Mouse (Mus musculus) cerebellum, adult (tissue): ENCODE data around the gene Cramp1l.

Source experiments
- ATAC-seq: cut with Nextera tagmentation; 2 replicates; pipeline ENCODE4 v1.9.2; 2017; ENCODE audit warnings: mild to moderate bottlenecking, moderate library complexity, mixed read lengths; ENCODE audit not compliant: insufficient number of reproducible peaks, low FRiP score, low TSS enrichment

The Cramp1l gene

GRCm38 (mm10) chr17:25015655-25016291 lies at the start of gene Cramp1l, which contains the start of gene Ift140:
TSS of gene Cramp1l (minus strand) at chr17:25015788.
TSS of gene Ift140 (plus strand) at chr17:25016085.
- peak; percentile 97 for ATAC-seq

GRCm38 (mm10) chr17:25065189-25065588 lies 49.6 kb upstream of the Cramp1l start:
- no peak for ATAC-seq

GRCm38 (mm10) chr17:25064351-25064750 lies 48.8 kb upstream of the Cramp1l start:
- ATAC-seq = no peak

DNA sequence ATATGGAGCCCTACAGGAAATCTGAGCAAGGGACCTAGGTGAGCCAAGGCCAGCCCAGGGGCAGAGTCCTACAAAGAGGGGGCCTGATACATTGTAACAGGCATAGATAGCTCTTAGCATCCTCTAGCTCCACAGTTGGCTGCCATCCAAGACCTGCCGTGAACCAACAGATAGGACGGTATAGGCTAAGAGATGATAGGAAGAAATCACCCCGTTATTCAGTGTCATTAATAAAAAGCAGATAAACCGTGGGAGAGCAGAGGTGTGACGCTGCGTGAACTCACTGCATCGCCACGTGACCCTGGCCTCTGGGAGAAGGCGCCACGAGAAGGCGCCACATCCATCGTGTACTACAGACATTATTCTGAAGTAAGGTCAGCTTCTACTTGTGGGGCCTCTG lies 48.3 kb upstream of the Cramp1l start:
- no peak for ATAC-seq

DNA sequence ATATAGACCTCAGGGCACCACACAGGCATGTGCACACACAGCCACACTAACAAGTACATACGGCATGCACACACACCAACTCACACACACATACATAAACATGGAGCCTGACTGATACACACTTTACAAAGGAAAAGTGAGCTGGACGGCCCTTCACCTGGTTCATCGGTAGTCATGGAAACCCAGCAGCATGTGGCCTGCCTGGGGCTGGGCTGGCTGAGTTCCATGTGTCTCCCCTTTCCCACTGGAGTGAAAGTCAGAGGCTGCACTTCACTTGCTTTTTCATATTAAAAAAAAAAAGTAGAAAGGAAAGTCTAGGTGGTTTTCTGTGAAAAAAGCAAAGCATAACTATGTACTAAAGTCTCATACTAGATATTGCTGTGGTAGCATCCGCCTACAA lies 47.7 kb upstream of the Cramp1l start:
- ATAC-seq = no peak

DNA sequence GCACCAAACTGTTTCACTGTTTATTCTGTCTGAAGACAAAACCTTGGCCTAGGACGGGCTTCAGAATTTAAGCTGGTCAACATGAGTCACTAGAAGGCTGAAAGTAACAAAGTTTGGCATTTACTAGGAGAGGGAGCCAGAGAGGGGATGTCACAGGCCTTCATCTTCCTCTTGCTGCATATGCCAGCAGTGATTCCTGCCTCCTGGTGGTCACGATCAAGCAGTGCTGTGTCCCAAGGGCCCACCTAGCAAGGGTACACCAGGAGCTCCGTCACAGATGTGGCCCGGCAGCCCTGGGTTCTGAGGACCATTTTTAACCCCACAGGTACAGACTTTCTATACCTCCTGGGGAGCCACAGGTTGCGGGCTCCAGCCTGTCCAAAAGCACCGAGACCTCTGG lies 41.5 kb upstream of the Cramp1l start:
- ATAC-seq = no peak

- no peak for ATAC-seq
Measured at GRCm38 (mm10) chr17:25053274-25053673, 37.7 kb upstream of the Cramp1l start.

DNA sequence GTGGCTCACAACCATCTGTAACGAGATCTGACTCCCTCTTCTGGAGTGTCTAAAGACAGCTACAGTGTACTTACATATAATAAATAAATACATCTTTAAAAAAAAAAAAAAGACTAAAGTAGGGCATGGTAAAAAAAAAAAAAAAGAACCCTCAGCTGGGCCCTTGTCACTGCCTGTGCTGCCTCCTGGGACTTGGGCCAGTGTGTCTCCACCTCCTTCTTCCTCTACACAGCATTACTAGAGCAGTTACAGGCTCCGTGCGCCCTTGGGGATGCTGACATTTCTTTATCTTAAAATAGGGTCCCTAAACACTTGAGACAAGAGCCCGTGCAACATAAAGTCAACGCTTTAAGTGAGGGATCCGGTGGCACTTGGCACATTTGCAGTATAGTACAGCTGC lies 31.6 kb upstream of the Cramp1l start:
- ATAC-seq = no peak

DNA sequence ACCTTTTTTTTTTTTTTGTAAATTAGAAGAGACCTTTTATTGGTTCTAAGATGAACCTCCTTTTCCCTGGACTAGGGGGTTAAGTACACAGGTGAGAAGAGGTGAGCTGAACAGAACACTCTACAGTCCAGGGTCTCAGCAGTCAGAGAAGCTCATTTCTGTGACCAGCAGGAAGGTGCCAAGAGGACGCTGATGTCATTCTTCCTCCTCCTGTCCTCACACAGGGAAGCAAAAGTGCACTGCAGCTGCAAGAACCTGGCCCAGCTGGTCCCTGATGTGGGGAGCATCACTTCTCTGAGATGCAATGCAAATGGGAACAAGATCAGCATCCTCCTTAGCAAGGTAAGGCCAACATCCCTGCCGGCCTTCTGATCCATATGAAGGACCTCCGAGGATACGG lies 29.7 kb upstream of the Cramp1l start:
- no peak for ATAC-seq

GRCm38 (mm10) chr17:25044879-25045278 lies 29.3 kb upstream of the Cramp1l start:
- ATAC-seq = no peak

DNA sequence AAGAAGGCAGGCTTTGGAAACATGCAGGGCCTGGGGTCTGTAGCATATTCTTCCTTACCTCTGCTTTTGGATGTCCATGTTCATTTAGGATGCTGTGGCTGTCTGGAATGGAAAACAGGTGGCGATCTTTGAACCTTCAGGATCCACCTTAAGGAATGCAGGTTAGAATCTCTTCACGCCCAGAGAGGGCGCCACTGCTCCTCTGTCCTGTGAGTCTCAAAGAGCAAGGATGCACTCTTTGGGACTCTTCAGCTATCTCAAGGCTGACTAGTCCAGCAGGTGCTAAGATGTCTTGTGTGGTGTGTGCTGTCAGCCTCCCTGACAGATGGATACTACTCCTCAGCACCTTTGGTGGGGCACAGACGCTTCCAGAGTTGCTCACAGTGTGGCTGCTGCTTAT lies 20.6 kb upstream of the Cramp1l start:
- ATAC-seq = no peak

DNA sequence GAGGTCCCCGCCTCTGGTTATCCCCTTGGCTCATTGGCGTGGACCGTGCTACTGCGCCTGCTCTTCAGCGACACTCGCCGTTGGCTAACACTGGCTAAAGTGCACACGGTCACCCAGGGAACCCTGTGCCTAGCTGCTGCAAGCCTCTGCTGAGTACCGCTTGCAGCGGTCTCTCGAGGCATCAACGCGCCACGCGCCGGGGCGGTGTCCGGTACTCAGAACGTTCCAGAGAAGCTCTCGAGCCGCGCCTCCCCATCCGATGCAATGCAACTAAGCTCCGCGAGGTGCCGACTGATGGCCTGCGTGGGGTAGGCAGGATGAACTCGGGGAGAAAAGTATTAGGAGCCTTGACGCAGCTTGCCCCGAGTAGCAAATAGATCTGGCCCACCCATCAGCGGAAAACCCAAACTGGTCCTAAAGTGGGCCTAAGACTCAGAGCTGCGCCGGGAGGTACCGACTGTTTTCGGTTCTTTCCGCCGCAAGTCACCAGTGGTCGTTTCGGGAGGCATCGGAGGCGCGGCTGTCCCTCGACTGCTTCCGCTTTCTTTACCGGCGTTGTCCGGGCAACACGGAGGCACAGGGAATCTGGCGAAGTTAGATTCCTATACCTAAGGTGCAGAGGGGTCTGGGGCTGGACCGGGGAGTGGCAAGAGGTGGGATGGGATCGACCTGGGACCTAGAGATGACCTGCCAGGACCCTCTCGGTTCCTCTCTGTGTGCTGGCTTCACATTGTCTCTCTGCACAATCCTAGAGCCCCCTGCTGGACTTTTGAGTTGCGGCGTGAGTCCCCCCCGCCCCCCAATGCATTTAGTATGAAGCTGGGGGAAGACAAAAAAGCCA lies 924 bp upstream of the Cramp1l start:
- peak; percentile 71; the same call in 1 of the 2 replicates for ATAC-seq

DNA sequence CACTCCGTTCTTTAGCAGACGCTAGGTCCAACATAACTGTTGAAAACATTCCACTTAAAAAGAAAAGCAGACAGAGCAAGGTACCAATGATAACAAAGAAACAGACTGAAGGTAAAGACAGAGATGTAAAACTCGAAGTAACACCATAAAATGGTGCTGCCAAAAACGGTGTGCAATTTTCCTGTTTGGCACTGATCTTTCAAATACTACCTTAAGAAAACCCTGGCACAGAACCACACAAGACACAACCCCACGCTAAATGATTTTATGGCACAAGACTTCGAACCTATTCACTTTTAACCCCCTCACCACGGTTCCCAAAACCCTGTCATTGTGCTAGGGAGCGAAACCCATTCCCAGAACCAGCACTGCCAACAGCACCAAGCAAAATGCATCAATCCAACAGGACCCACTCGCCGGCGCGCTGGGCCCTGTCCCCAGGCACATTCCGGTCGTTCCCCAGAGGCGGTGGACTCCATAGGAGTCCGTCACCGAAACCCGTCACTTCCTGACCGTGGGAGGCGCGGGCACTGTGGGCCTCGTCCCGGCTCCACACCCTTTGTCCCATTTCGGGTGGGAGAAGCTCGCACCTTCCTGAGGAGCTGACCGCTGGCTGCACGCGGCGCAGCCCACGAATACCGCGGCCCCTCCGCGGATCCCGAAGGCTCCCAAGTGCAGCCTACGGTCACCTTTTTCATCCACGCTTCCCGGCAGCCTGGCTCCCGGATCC lies 582 bp downstream of the Cramp1l start:
- ATAC-seq = no peak

DNA sequence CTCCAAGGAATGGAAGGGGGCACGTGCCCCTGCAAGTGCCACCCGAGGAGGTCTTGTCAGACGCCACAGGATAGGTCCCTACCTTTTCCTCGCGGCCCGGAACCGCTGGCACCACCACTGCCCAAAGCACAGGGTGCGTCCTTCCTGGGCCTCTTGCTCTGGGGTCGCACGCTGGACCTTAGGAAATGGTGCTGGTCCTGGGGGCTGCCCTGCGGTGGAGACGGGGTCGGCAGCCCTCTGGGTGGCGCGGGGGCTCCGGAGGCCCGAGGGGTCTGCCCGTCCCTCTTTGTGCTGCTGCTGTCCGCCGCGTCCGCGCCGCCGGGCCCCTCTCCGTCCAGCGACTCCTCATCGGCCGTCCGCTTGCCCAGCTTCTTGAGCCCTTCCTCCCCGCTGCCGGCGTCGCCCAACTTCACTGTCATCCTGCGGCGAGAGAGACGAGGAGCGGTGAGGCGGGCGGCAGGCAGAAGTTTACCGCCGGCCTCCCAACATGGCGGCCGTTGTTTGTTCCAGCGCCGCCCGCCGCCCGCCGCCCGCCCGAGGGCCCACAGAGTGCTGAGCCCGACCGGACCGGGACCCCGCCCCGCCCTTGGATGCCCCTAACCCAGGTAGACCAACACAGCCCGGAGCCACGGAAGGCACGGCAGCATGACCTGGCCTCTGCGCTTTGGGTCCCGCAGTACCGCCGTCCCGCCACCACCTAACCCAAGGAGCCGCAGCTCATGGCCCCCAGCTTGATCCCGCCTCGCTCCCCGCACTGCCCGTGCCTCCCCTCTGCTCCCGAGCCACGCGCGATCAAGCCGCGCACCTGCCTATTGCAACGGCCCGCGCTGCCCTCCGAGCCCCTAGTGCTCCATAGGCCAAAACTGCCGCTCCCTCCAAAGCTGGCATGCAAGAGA lies 1.7 kb downstream of the Cramp1l start:
- ATAC-seq = no peak

DNA sequence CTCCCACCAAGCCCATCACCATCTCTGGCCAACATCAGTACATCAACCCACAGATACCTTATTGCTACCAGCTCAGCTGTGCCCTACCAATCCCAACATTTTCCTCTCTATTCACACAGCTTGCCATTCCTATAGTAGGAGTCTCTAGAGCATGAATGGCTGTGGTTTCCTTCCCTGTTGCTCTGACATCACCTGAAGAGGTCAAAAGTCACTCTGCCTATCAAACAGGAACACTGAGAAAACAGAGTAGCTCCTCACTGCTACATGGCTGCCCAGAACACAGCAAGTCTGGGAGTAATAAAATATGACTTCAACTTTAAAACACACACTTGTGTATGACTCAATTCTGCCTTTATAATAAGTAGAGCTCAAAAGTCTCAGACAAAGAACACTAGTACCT lies 8.1 kb downstream of the Cramp1l start:
- ATAC-seq = no peak

GRCm38 (mm10) chr17:25005102-25005501 lies 10.5 kb downstream of the Cramp1l start:
- no peak for ATAC-seq

DNA sequence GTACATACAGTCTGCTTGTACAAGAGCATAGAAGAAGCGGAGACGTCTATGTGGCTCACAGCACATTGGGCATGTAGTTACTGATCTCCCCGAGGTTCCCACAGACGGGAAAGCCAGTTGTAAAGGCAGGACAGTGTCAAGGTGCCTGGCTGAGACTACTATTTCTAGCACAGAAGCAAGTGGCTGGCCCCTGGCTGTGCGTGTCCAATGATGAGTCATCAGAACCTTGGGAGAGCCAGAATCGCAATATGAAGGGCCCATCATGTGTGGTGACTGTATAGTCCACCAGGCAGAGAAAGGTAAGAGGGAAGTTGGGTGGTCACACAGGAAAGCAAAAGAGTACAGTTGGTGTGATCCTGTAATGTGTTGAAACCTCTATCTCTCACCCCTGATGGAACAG lies 20.9 kb downstream of the Cramp1l start:
- ATAC-seq = no peak

DNA sequence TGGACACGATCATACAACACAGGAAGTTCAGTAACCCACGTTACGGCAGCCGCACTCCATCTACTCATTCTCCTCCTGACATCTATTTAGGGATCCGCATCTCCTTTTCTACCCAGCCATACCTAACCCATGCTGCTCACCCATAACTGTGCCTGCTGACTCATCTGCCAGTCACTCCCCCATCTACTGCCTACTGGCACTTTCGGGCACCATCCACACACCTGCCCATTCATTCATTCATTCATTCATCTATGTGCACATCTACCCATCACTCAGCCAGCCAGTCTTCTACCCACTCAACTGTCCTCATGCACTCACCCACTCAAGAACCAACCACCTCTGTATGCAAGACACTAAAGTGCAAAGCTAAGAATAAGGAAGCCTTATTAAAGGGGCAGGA lies 28.4 kb downstream of the Cramp1l start:
- ATAC-seq = no peak

DNA sequence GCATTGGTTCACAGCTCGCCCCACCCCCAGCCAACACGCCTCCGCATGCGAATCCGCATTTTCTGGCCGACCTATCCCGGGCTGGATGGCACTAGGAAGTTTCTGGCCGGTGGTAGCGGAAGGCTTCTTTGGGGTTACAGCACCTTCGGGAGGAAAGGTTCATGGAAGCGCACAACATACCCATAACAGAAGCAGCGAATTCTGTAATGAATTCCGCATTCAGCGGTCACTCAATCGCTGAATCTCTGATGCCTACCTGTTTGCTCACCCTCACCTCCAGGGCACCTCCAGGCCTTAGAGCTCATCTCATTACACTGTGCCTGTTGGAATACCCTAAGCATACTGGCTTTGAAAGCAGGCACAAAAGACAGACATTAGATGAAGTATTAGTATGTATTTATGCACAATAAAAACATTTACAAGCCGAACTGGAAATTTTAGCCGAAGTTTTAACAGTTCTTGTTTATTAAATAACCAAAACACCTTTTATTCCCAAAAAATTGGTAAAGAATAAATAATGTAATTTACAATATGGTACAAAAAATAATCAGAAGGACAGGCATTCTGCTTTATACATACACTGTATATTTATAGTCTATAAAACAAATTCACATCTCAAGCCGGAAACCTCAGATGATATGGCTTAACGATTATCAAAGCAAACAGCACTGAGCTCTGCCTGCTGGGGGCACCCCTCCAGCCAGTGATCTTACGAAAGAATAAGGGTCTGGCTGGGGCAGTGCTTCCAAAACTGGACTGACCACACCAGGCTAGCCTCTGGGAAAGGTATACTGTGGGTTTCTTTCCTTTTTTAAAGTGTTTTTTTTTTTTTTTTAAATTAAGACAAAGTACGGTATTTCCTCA lies 54.5 kb downstream of the Cramp1l start:
- ATAC-seq = no peak
